Mouse (Mus musculus) MEL (cell line): ENCODE measurements around the gene Ybx2. TPM values are rescaled to one million over a fixed set of nuclear protein-coding genes. Genes with fewer than 3 reads are reported as not detected.

ENCODE experiments used
- DNase-seq: peaks from one replicate; pipeline ENCODE4 v3.0.0; 2011; ENCODE audit warnings: low read depth, low spot score
- H3K27ac ChIP-seq: 2 replicates; pipeline ENCODE4 v1.5.1; 2012; ENCODE audit warnings: low read depth, mild to moderate bottlenecking, control low read depth, low read length, moderate library complexity; ENCODE audit not compliant: control insufficient read depth
- H3K27me3 ChIP-seq, 2 experiments: fragments of 150-350 bp in 1 of 2; sonication (generic) in 1 of 2; 2 replicates each; pipeline ENCODE4 v1.6.1; 2012; ENCODE audit warnings: low read length in 2 of 2, mild to moderate bottlenecking in 2 of 2, improper control_type of control experiment in 1 of 2, moderate library complexity in 1 of 2; ENCODE audit not compliant: insufficient read depth in 2 of 2, control insufficient read depth in 1 of 2
- H3K36me3 ChIP-seq, 2 experiments: 2 replicates each; pipeline ENCODE4 v1.6.1; 2012 to 2014; ENCODE audit warnings: low read length in 2 of 2, improper control_type of control experiment in 1 of 2, inconsistent platforms in 1 of 2, mild to moderate bottlenecking in 1 of 2; ENCODE audit not compliant: insufficient read depth in 2 of 2, control insufficient read depth in 1 of 2
- H3K4me1 ChIP-seq, 2 experiments: fragments of 150-350 bp in 1 of 2; sonication (generic) in 1 of 2; 2 replicates each; pipeline ENCODE4 v1.6.1; 2012; ENCODE audit warnings: low read length in 2 of 2, improper control_type of control experiment in 1 of 2, mild to moderate bottlenecking in 1 of 2; ENCODE audit not compliant: insufficient read depth in 2 of 2, control insufficient read depth in 1 of 2
- H3K4me3 ChIP-seq, 2 experiments: fragments of 150-350 bp in 1 of 2; sonication (generic) in 1 of 2; 2 replicates each; pipeline ENCODE4 v1.5.1; 2012; ENCODE audit warnings: low read depth in 2 of 2, low read length in 2 of 2, mild to moderate bottlenecking in 2 of 2, moderate library complexity in 2 of 2, control low read depth in 1 of 2, improper control_type of control experiment in 1 of 2; ENCODE audit not compliant: control insufficient read depth in 1 of 2, insufficient read depth in 1 of 2
- H3K79me2 ChIP-seq: 2 replicates; pipeline ENCODE4 v1.6.1; 2012; ENCODE audit warnings: mild to moderate bottlenecking, low read length, moderate library complexity; ENCODE audit not compliant: control insufficient read depth, poor library complexity, insufficient read depth
- H3K9ac ChIP-seq: 2 replicates; pipeline ENCODE4 v1.6.1; 2012; ENCODE audit warnings: low read depth, mild to moderate bottlenecking, control low read depth, low read length, moderate library complexity; ENCODE audit not compliant: control insufficient read depth, poor library complexity, severe bottlenecking
- H3K9me3 ChIP-seq: fragments of 150-350 bp; sonication (generic); replicated peaks from 2 replicates; pipeline ENCODE4 v1.6.1; 2012; ENCODE audit warnings: mild to moderate bottlenecking, low read length, improper control_type of control experiment, moderate library complexity; ENCODE audit not compliant: insufficient read depth
- BHLHE40 ChIP-seq: IDR thresholded peaks from 2 replicates; pipeline ENCODE4 v1.6.1; 2012; ENCODE audit warnings: low read depth, mild to moderate bottlenecking, inconsistent platforms, low read length, improper control_type of control experiment, borderline replicate concordance
- CHD1 ChIP-seq: IDR thresholded peaks from 2 replicates; pipeline ENCODE4 v1.6.1; 2012; ENCODE audit warnings: low read depth, mild to moderate bottlenecking, inconsistent platforms, low read length, improper control_type of control experiment
- CHD2 ChIP-seq: IDR thresholded peaks from 2 replicates; pipeline ENCODE4 v1.6.1; 2011; ENCODE audit warnings: low read length, improper control_type of control experiment
- CTCF ChIP-seq, 3 experiments: IDR thresholded peaks in 2 of 3; conservative IDR thresholded peaks in 1 of 3; 2 replicates each; pipeline ENCODE4 v1.5.1; 2011 to 2012; ENCODE audit warnings: low read length in 3 of 3, low read depth in 2 of 3, mild to moderate bottlenecking in 2 of 3, improper control_type of control experiment in 1 of 3, inconsistent platforms in 1 of 3, mixed read lengths in 1 of 3, moderate library complexity in 1 of 3; ENCODE audit not compliant: control insufficient read depth in 1 of 3, insufficient read depth in 1 of 3, poor library complexity in 1 of 3, severe bottlenecking in 1 of 3
- ELF1 ChIP-seq: IDR thresholded peaks from 2 replicates; pipeline ENCODE4 v1.6.1; 2014; ENCODE audit warnings: low read depth, mild to moderate bottlenecking, inconsistent platforms, low read length, improper control_type of control experiment, moderate library complexity
- EP300 ChIP-seq, 2 experiments: IDR thresholded peaks; 2 replicates each; pipeline ENCODE4 v1.6.1; 2011; ENCODE audit warnings: improper control_type of control experiment in 2 of 2, low read length in 2 of 2, low read depth in 1 of 2, mild to moderate bottlenecking in 1 of 2
- GABPA ChIP-seq: IDR thresholded peaks from 2 replicates; pipeline ENCODE4 v1.6.1; 2012; ENCODE audit warnings: low read depth, mild to moderate bottlenecking, inconsistent platforms, low read length, improper control_type of control experiment, moderate library complexity
- GATA1 ChIP-seq: IDR thresholded peaks from 2 replicates; pipeline ENCODE4 v1.6.1; 2011; ENCODE audit warnings: low read depth, low read length, improper control_type of control experiment
- JUND ChIP-seq: IDR thresholded peaks from 2 replicates; pipeline ENCODE4 v1.6.1; 2011; ENCODE audit warnings: low read depth, mild to moderate bottlenecking, improper control_type of control experiment, low read length
- KAT2A ChIP-seq: conservative IDR thresholded peaks from 2 replicates; pipeline ENCODE4 v1.6.1; 2012; ENCODE audit warnings: low read depth, low read length, improper control_type of control experiment, inconsistent platforms
- MAX ChIP-seq: IDR thresholded peaks from 2 replicates; pipeline ENCODE4 v1.6.1; 2011; ENCODE audit warnings: low read length, improper control_type of control experiment
- MAZ ChIP-seq: IDR thresholded peaks from 2 replicates; pipeline ENCODE4 v1.6.1; 2012; ENCODE audit warnings: low read depth, mild to moderate bottlenecking, inconsistent platforms, low read length, improper control_type of control experiment
- MEF2A ChIP-seq: IDR thresholded peaks from 2 replicates; pipeline ENCODE4 v1.6.1; 2014; ENCODE audit warnings: low read depth, mild to moderate bottlenecking, inconsistent platforms, low read length, improper control_type of control experiment; ENCODE audit not compliant: poor library complexity, insufficient replicate concordance, severe bottlenecking; ENCODE audit errors: extremely low read depth
- MXI1 ChIP-seq: IDR thresholded peaks from 2 replicates; pipeline ENCODE4 v1.6.1; 2011; ENCODE audit warnings: mild to moderate bottlenecking, low read depth, low read length, improper control_type of control experiment
- MYB ChIP-seq: IDR thresholded peaks from 2 replicates; pipeline ENCODE4 v1.6.1; 2011; ENCODE audit warnings: mild to moderate bottlenecking, low read depth, low read length, improper control_type of control experiment
- MYC ChIP-seq: IDR thresholded peaks from 2 replicates; pipeline ENCODE4 v1.6.1; 2011; ENCODE audit warnings: low read depth, mild to moderate bottlenecking, low read length, improper control_type of control experiment, moderate library complexity
- NRF1 ChIP-seq: IDR thresholded peaks from 2 replicates; pipeline ENCODE4 v1.6.1; 2014; ENCODE audit warnings: low read depth, mild to moderate bottlenecking, inconsistent platforms, low read length, improper control_type of control experiment, moderate library complexity; ENCODE audit not compliant: poor library complexity, insufficient read depth, severe bottlenecking
- POLR2A ChIP-seq, 2 experiments: IDR thresholded peaks; 2 replicates each; pipeline ENCODE4 v1.6.1; 2011 to 2012; ENCODE audit warnings: low read length in 2 of 2, mild to moderate bottlenecking in 2 of 2, control low read depth in 1 of 2, improper control_type of control experiment in 1 of 2, low read depth in 1 of 2, moderate library complexity in 1 of 2; ENCODE audit not compliant: control insufficient read depth in 1 of 2, insufficient read depth in 1 of 2, poor library complexity in 1 of 2
- POLR2AphosphoS2 ChIP-seq: IDR thresholded peaks from 2 replicates; pipeline ENCODE4 v1.6.1; 2011; ENCODE audit warnings: low read length, improper control_type of control experiment
- POLR2AphosphoS5 ChIP-seq: IDR thresholded peaks from 2 replicates; pipeline ENCODE4 v1.6.1; 2012; ENCODE audit warnings: low read depth, borderline replicate concordance, mild to moderate bottlenecking, inconsistent platforms, low read length, moderate library complexity, mixed read lengths
- RAD21 ChIP-seq: IDR thresholded peaks from 2 replicates; pipeline ENCODE4 v1.6.1; 2011; ENCODE audit warnings: mild to moderate bottlenecking, low read depth, low read length, improper control_type of control experiment
- SMC3 ChIP-seq: IDR thresholded peaks from 2 replicates; pipeline ENCODE4 v1.6.1; 2011; ENCODE audit warnings: low read depth, low read length, improper control_type of control experiment
- TBP ChIP-seq: IDR thresholded peaks from 2 replicates; pipeline ENCODE4 v1.8.0; 2011; ENCODE audit warnings: low read depth, low read length, improper control_type of control experiment
- TCF12 ChIP-seq: IDR thresholded peaks from 2 replicates; pipeline ENCODE4 v1.6.1; 2014; ENCODE audit warnings: low read depth, mild to moderate bottlenecking, inconsistent platforms, low read length, improper control_type of control experiment, moderate library complexity
- UBTF ChIP-seq: IDR thresholded peaks from 2 replicates; pipeline ENCODE4 v1.6.1; 2012; ENCODE audit warnings: low read depth, mild to moderate bottlenecking, inconsistent platforms, low read length, improper control_type of control experiment, moderate library complexity, borderline replicate concordance; ENCODE audit not compliant: insufficient read depth
- USF1 ChIP-seq: IDR thresholded peaks from 2 replicates; pipeline ENCODE4 v1.6.1; 2014; ENCODE audit warnings: low read depth, mild to moderate bottlenecking, inconsistent platforms, low read length, improper control_type of control experiment, moderate library complexity
- USF2 ChIP-seq, 2 experiments: IDR thresholded peaks; 2 replicates each; pipeline ENCODE4 v1.6.1; 2011 to 2012; ENCODE audit warnings: improper control_type of control experiment in 2 of 2, low read length in 2 of 2, borderline replicate concordance in 1 of 2, inconsistent platforms in 1 of 2, low read depth in 1 of 2, mild to moderate bottlenecking in 1 of 2; ENCODE audit not compliant: insufficient read depth in 1 of 2
- ZC3H11A ChIP-seq: IDR thresholded peaks from 2 replicates; pipeline ENCODE4 v1.6.1; 2012; ENCODE audit warnings: low read depth, mild to moderate bottlenecking, inconsistent platforms, low read length, improper control_type of control experiment
- polyA plus RNA-seq, 2 experiments: library from polyadenylated mRNA; stranded (reverse) in 1 of 2; unstranded in 1 of 2; fragments of >175 nt in 1 of 2; fragments of >200 nt in 1 of 2; gene quantifications; 2 replicates each; pipeline versions ENCODE4 v1.2.1 to v1.2.4; 2012; ENCODE audit warnings: low replicate concordance in 2 of 2, low read depth in 1 of 2; ENCODE audit not compliant: insufficient read length in 2 of 2, insufficient read depth in 1 of 2, missing spikeins in 1 of 2
- total RNA-seq: library from RNA; depleted of rRNA; stranded (reverse); fragments of 300-350 nt; gene quantifications from 2 replicates; pipeline ENCODE4 v1.2.3, GENCODE M21; 2012

The Ybx2 gene
- total and polyA plus RNA-seq, 3 experiments = 0.50 to 0.92 TPM; not detected in 1

GRCm38 (mm10) chr11:69914917-69915430 is 20.6 kb upstream of the Ybx2 start:
- Histone ChIP-seq H3K9ac (peak overlapping the region; percentile 77), H3K79me2 (peaks cover 48% of the 10 kb centered on the region), H3K27me3 (no peaks in the 10 kb centered on the region), H3K9me3 (no peaks in the 10 kb centered on the region), H3K4me3 (peak overlapping the region; percentile 58 to 78), H3K4me1 (peaks cover 4 to 53% of the 10 kb centered on the region in 2 experiments), H3K36me3 (peaks cover 22 to 51% of the 10 kb centered on the region in 2 experiments), H3K27ac (peak overlapping the region; percentile 74)
- no peak for TF ChIP-seq MYB
- no peak for TF ChIP-seq TCF12
- no peak for TF ChIP-seq UBTF
- TF ChIP-seq NRF1 = no peak
- TF ChIP-seq EP300 (IDR thresholded peaks at IDR 0.05; ENCODE audit: low read depth in 1 of 2, low read length in 2 of 2) = no peak
- no peak for TF ChIP-seq JUND
- TF ChIP-seq BHLHE40 = no peak
- no peak for TF ChIP-seq USF1
- no peak for TF ChIP-seq GABPA
- no peak for TF ChIP-seq ZC3H11A
- TF ChIP-seq POLR2AphosphoS5 = no peak
- no peak for TF ChIP-seq KAT2A
- TF ChIP-seq USF2 (IDR thresholded peaks at IDR 0.05; ENCODE audit: borderline replicate concordance in 1 of 2, insufficient read depth in 1 of 2, low read depth in 1 of 2, low read length in 2 of 2) = no peak
- peak; percentile 61 for DNase-seq

- Histone ChIP-seq H3K9ac (peak overlapping the region; percentile 77), H3K79me2 (peaks cover 58% of the 10 kb centered on the region), H3K27ac (peak overlapping the region; percentile 74), H3K4me3 (peak overlapping the region in 1 of 2 experiments; percentile 23; a peak in 3 of 4 replicates), H3K9me3 (no peaks in the 10 kb centered on the region), H3K36me3 (peaks cover 22 to 51% of the 10 kb centered on the region in 2 experiments), H3K27me3 (no peaks in the 10 kb centered on the region), H3K4me1 (peaks cover 4 to 53% of the 10 kb centered on the region in 2 experiments)
- peak; percentile 92 for DNase-seq
- TF ChIP-seq TBP (peak; percentile 13; the same call in 1 of the 2 replicates), GABPA (no peak), USF1 (no peak), POLR2A (IDR thresholded peaks at IDR 0.05; ENCODE audit: control insufficient read depth in 1 of 2, insufficient read depth in 1 of 2, low read depth in 1 of 2, low read length in 2 of 2, poor library complexity in 1 of 2) (peak; percentile 23 to 84; a peak in 2 of 4 replicates), MYC (no peak; the same call in 1 of the 2 replicates), CHD2 (peak; percentile 67), CHD1 (no peak), RAD21 (no peak), POLR2AphosphoS2 (peak; percentile 98), JUND (no peak), GATA1 (peak; percentile 98), MAX (no peak), MAZ (peak; percentile 97), ELF1 (0 out of 2 replicates have a peak, but pooled peaks have one; percentile 22), MEF2A (no peak; the same call in 1 of the 2 replicates), SMC3 (no peak; the same call in 1 of the 2 replicates), MXI1 (peak; percentile 71), CTCF (IDR thresholded peaks at IDR 0.05 in 2 of 3, conservative IDR thresholded peaks at IDR 0.05 in 1 of 3; ENCODE audit: control insufficient read depth in 1 of 3, insufficient read depth in 1 of 3, low read depth in 2 of 3, low read length in 3 of 3, poor library complexity in 1 of 3, severe bottlenecking in 1 of 3) (peak in 1 of 3 experiments; percentile 34; a peak in 3 of 6 replicates)
Observed at GRCm38 (mm10) chr11:69915667-69916627, 19.6 kb upstream of the Ybx2 start.
